Mouse (Mus musculus) E14TG2a.4 (cell line): ENCODE measurements at regions not wholly inside any gene's neighbourhood (a gene's known extent, or its start where the extent isn't known, plus 50 kb on each side); places are given as distances from the start of the nearest gene placed in this dataset.

Experiments used
- CTCF ChIP-seq: conservative IDR thresholded peaks from 2 replicates; pipeline ENCODE4 v1.5.1; 2014; ENCODE audit warnings: low read length
- POU5F1 ChIP-seq: IDR thresholded peaks from 2 replicates; pipeline ENCODE4 v1.6.1; 2014; ENCODE audit warnings: low read length, borderline replicate concordance

GRCm38 (mm10) chr17:87197434-87197833 lies 68.3 kb downstream of the Mcfd2 start:
- TF ChIP-seq CTCF (no peak), POU5F1 (no peak)
